Mouse (Mus musculus): ENCODE results near the gene Misp.

The Misp gene

GRCm38 (mm10) chr10:79824413-79824812 lies 3.6 kb downstream of the Misp start:
- no peak for DNase-seq

- no peak for DNase-seq
These were observed 10.8 kb downstream of the Misp start for GRCm38 (mm10) chr10:79831583-79831982.

- DNase-seq = no peak
These were observed 11.4 kb downstream of the Misp start for GRCm38 (mm10) chr10:79832026-79832785.

GRCm38 (mm10) chr10:79832786-79833181 lies 12.0 kb downstream of the Misp start:
- no peak for DNase-seq

- DNase-seq = peak; percentile 72
These were observed 14.1 kb downstream of the Misp start for GRCm38 (mm10) chr10:79834769-79835398.

- DNase-seq = no peak
These were observed 16.1 kb downstream of the Misp start for GRCm38 (mm10) chr10:79836918-79837317.

GRCm38 (mm10) chr10:79838151-79838550 lies 17.4 kb downstream of the Misp start:
- no peak for DNase-seq

GRCm38 (mm10) chr10:79840091-79840490 lies 19.3 kb downstream of the Misp start:
- DNase-seq = no peak

- peak; percentile 48 for DNase-seq
These were observed 20.1 kb downstream of the Misp start for GRCm38 (mm10) chr10:79840644-79841551.

GRCm38 (mm10) chr10:79842322-79842721 lies 21.5 kb downstream of the Misp start:
- no peak for DNase-seq

- DNase-seq = no peak
These were observed 22.7 kb downstream of the Misp start for GRCm38 (mm10) chr10:79843476-79843875.

GRCm38 (mm10) chr10:79846553-79846952 lies 25.8 kb downstream of the Misp start:
- no peak for DNase-seq

GRCm38 (mm10) chr10:79849941-79850628 lies 29.3 kb downstream of the Misp start:
- DNase-seq = no peak

- DNase-seq = no peak
These were observed 30.9 kb downstream of the Misp start for GRCm38 (mm10) chr10:79851653-79852052.

GRCm38 (mm10) chr10:79852107-79852789 lies 31.5 kb downstream of the Misp start:
- no peak for DNase-seq

- DNase-seq = no peak
These were observed 32.0 kb downstream of the Misp start for GRCm38 (mm10) chr10:79852827-79853226.

- DNase-seq = peak; percentile 85
These were observed 32.6 kb downstream of the Misp start for GRCm38 (mm10) chr10:79853392-79853791.

GRCm38 (mm10) chr10:79853860-79854795 lies 33.3 kb downstream of the Misp start, which contains the start of gene Ptbp1:
Gene Ptbp1 (plus strand): TSS chr10:79854427.
- peak; percentile 98 for DNase-seq

GRCm38 (mm10) chr10:79854801-79855541 lies 34.2 kb downstream of the Misp start:
- DNase-seq = peak; percentile 71

GRCm38 (mm10) chr10:79855558-79856184 lies 34.9 kb downstream of the Misp start:
- peak; percentile 55 for DNase-seq
